Mouse (Mus musculus): ENCODE measurements around the gene Gm20458. TPM values are rescaled to one million over a fixed set of nuclear protein-coding genes. Genes with fewer than 3 reads are reported as not detected.

Gene Gm20458
- polyA plus RNA-seq, 1 experiment = 8.0 TPM

DNA sequence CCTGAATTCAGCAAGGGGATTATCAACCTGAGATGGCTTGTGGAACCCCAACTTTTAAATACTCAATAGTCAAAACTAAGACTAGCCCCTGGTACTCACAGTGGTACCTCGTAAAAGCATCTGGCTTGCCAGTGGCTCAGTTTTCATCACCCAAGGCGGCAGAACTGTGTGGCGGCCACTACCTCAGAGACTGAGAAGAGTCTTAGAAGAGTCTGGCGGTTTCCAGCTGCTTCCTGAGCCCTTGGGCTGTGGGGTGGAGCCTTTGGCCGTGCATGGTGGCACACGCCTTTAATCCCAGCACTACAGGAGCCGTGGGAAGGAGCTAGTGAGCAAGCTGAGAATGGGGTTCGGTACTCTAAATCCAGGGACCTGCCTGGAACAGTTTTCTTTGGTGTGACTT lies 61.5 kb downstream of the Gm20458 start:
- TF ChIP-seq POLR2A (IDR thresholded peaks at IDR 0.05; ENCODE audit: borderline replicate concordance, extremely low read depth, insufficient read depth, insufficient read length, poor library complexity, severe bottlenecking) (no peak), CTCF (IDR thresholded peaks at IDR 0.05; ENCODE audit: borderline replicate concordance, extremely low read depth, insufficient read depth, insufficient read length) (no peak)

DNA sequence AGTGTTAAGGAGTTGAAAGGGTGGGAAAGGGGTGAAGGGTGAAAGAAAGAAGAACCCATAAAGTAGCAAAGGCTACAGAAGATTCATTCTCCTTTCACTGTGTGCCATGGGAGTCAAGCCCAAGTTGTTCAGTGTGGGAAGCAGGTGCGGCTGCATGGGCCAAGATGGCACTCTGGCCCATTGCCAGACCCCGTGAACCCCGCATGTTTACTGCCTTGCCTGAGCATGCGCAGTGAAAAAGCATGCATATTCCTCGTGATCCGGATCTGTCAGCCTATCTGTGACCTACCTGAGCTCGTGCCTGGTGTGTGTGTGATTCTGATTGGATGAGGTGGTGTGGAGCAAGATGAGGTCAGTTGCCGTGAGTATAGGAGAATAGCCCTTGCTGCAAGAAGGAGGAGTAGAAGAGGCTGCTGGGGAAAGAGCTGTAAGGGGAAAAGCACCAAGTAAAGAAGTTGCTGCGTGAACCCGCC lies 62.6 kb downstream of the Gm20458 start:
- TF ChIP-seq CTCF (IDR thresholded peaks at IDR 0.05; ENCODE audit: borderline replicate concordance, extremely low read depth, insufficient read depth, insufficient read length) = no peak
- DNase-seq (ENCODE audit: low read depth) = peak; percentile 32

More for the DNA sequence above, 61.5 kb downstream of the Gm20458 start:
- DNase-seq (ENCODE audit: low read depth) = no peak

- no peak for DNase-seq (ENCODE audit: low read depth)
- no peak for TF ChIP-seq CTCF (IDR thresholded peaks at IDR 0.05; ENCODE audit: borderline replicate concordance, extremely low read depth, insufficient read depth, insufficient read length)
- TF ChIP-seq POLR2A (IDR thresholded peaks at IDR 0.05; ENCODE audit: borderline replicate concordance, extremely low read depth, insufficient read depth, insufficient read length, poor library complexity, severe bottlenecking) = no peak
These were observed 67.8 kb downstream of the Gm20458 start for GRCm38 (mm10) chr2:164528557-164528956.

DNA sequence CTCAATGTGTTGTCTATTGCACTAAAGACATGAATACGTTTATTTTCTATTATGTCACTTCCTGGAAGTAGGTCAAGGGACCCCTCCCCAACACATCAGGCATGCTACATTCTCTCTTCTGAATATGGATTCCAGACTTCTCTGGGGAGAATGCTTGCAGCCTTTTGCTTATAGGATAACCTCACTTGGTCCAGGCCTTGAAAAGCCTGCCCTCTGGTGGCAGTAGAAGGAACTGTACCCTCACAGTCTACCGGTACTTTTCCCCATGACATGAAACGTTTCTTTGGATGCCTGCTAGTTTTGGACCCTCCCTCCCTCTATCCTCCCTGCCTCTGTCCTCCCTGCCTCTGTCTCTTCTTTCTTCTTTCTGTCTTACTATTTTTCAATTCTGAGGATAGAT lies 70.4 kb downstream of the Gm20458 start:
- peak; percentile 74 for DNase-seq (ENCODE audit: low read depth)
- TF ChIP-seq POLR2A (IDR thresholded peaks at IDR 0.05; ENCODE audit: borderline replicate concordance, extremely low read depth, insufficient read depth, insufficient read length, poor library complexity, severe bottlenecking) (no peak), CTCF (IDR thresholded peaks at IDR 0.05; ENCODE audit: borderline replicate concordance, extremely low read depth, insufficient read depth, insufficient read length) (peak; percentile 86; the same call in 1 of the 2 replicates)

- no peak for DNase-seq (ENCODE audit: low read depth)
- TF ChIP-seq CTCF (IDR thresholded peaks at IDR 0.05; ENCODE audit: borderline replicate concordance, extremely low read depth, insufficient read depth, insufficient read length) = no peak
- no peak for TF ChIP-seq POLR2A (IDR thresholded peaks at IDR 0.05; ENCODE audit: borderline replicate concordance, extremely low read depth, insufficient read depth, insufficient read length, poor library complexity, severe bottlenecking)
These were observed 73.5 kb downstream of the Gm20458 start for GRCm38 (mm10) chr2:164534315-164534714.

GRCm38 (mm10) chr2:164537003-164537402 lies 76.2 kb downstream of the Gm20458 start:
- DNase-seq (ENCODE audit: low read depth) = no peak
- TF ChIP-seq POLR2A (IDR thresholded peaks at IDR 0.05; ENCODE audit: borderline replicate concordance, extremely low read depth, insufficient read depth, insufficient read length, poor library complexity, severe bottlenecking) (no peak), CTCF (IDR thresholded peaks at IDR 0.05; ENCODE audit: borderline replicate concordance, extremely low read depth, insufficient read depth, insufficient read length) (no peak)

Other genes with a start within 250 kb of the Gm20458 start
- not detected in 2 replicates for gene Wfdc15b, start 239.3 kb upstream of the Gm20458 start, polyA plus RNA-seq (2012; rRNA removed)
- not detected in 2 replicates for gene Svs2, start 222.5 kb upstream of the Gm20458 start, polyA plus RNA-seq (2012; rRNA removed)
- not detected in 2 replicates for gene Svs3b, start 204.3 kb upstream of the Gm20458 start, polyA plus RNA-seq (2012; rRNA removed)
- gene Svs4, start 182.5 kb upstream of the Gm20458 start, polyA plus RNA-seq (2012; rRNA removed) = not detected in 2 replicates
- gene Svs3a, start 171.7 kb upstream of the Gm20458 start, polyA plus RNA-seq (2012; rRNA removed) = not detected in 2 replicates
- gene Svs6, start 144.2 kb upstream of the Gm20458 start, polyA plus RNA-seq (2012; rRNA removed) = not detected in 2 replicates
- gene Svs5, start 128.2 kb upstream of the Gm20458 start, polyA plus RNA-seq (2012; rRNA removed) = not detected in 2 replicates
- 0.22 TPM in 1 of 2 replicates, not detected in the other for gene Slpi, start 71.9 kb upstream of the Gm20458 start, polyA plus RNA-seq (2012; rRNA removed)
- gene Rbpjl, start 57.8 kb upstream of the Gm20458 start, polyA plus RNA-seq (2012; rRNA removed) = 0.04 and 0.10 TPM in 2 replicates
- 1.8 and 2.5 TPM in 2 replicates for gene Matn4, start 55.8 kb upstream of the Gm20458 start, polyA plus RNA-seq (2012; rRNA removed)
- gene Sdc4, start 17.1 kb upstream of the Gm20458 start, polyA plus RNA-seq (2012; rRNA removed) = 2.3 and 3.7 TPM in 2 replicates
- gene Sys1, start 4.0 kb upstream of the Gm20458 start, polyA plus RNA-seq (2012; rRNA removed) = 69.6 and 82.0 TPM in 2 replicates
- gene Trp53tg5, start 12.8 kb downstream of the Gm20458 start, polyA plus RNA-seq (2012; rRNA removed) = not detected in 2 replicates
- 11.4 and 13.1 TPM in 2 replicates for gene Dbndd2, start 25.1 kb downstream of the Gm20458 start, polyA plus RNA-seq (2012; rRNA removed)
- 109 and 155 TPM in 2 replicates for gene Pigt, start 36.6 kb downstream of the Gm20458 start, polyA plus RNA-seq (2012; rRNA removed)
- gene Wfdc2, start 101.4 kb downstream of the Gm20458 start, polyA plus RNA-seq (2012; rRNA removed) = 3.9 and 5.3 TPM in 2 replicates
- gene Spint3, start 112.5 kb downstream of the Gm20458 start, polyA plus RNA-seq (2012; rRNA removed) = not detected in 2 replicates
- gene Wfdc6a, start 124.5 kb downstream of the Gm20458 start, polyA plus RNA-seq (2012; rRNA removed) = not detected in 2 replicates
- gene Eppin, start 132.6 kb downstream of the Gm20458 start, polyA plus RNA-seq (2012; rRNA removed) = not detected in 2 replicates
- not detected in 2 replicates for gene Wfdc6b, start 152.6 kb downstream of the Gm20458 start, polyA plus RNA-seq (2012; rRNA removed)
- not detected in 2 replicates for gene Wfdc8, start 152.7 kb downstream of the Gm20458 start, polyA plus RNA-seq (2012; rRNA removed)
- not detected in 2 replicates for gene Wfdc16, start 177.8 kb downstream of the Gm20458 start, polyA plus RNA-seq (2012; rRNA removed)
- gene Wfdc10, start 195.1 kb downstream of the Gm20458 start, polyA plus RNA-seq (2012; rRNA removed) = not detected in 2 replicates
- not detected in 2 replicates for gene Wfdc9, start 195.6 kb downstream of the Gm20458 start, polyA plus RNA-seq (2012; rRNA removed)
- not detected in 2 replicates for gene Wfdc11, start 213.1 kb downstream of the Gm20458 start, polyA plus RNA-seq (2012; rRNA removed)
- gene Wfdc13, start 224.1 kb downstream of the Gm20458 start, polyA plus RNA-seq (2012; rRNA removed) = not detected in 2 replicates
- not detected in 2 replicates for gene Spint4, start 237.5 kb downstream of the Gm20458 start, polyA plus RNA-seq (2012; rRNA removed)

All from brain, embryonic 14.5 days (tissue).